Mouse (Mus musculus): ENCODE measurements around the gene Cfap74.

- TF ChIP-seq CTCF (IDR thresholded peaks at IDR 0.05; ENCODE audit: insufficient read depth, low read length) (no peak), POLR2A (IDR thresholded peaks at IDR 0.05; ENCODE audit: borderline replicate concordance, extremely low read depth, low read depth, low read length) (no peak)
Measured at GRCm38 (mm10) chr4:155398222-155398540, 10.8 kb upstream of the Cfap74 start.

Measured in lung, adult 2 months (tissue).